Mouse (Mus musculus) liver, adult 2 months (tissue): ENCODE measurements around the gene Ncor1.

Source experiments
- CTCF ChIP-seq: fragments of 200-500 bp; IDR thresholded peaks from 2 replicates; pipeline ENCODE4 v1.5.1; 2011; ENCODE audit warnings: low read depth, low read length, control low read depth
- POLR2A ChIP-seq: fragments of 200-500 bp; IDR thresholded peaks from 2 replicates; pipeline ENCODE4 v1.6.1; 2011; ENCODE audit warnings: low read length, control low read depth; ENCODE audit not compliant: insufficient read depth; ENCODE audit errors: extremely low read depth

DNA sequence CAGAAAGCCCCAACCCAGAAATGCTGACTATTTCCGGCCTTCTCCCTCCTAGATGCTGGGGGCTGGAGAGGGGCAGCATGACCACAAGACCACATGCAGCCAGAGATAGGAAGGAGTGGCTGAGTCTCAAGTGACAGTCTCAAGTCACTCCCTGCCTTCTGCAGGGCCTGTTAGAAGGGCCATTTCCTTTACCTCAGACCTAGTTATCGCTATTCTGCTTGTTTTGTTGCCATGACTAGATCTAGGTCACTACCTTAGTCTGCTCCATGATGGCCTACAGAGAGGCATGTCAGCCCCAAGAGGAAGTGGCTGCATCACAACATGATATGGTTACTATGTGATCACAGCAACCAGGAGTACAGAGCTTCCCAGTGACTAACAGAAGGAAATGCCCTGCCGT, 8.2 kb upstream of the Ncor1 start:
- no peak for TF ChIP-seq POLR2A
- no peak for TF ChIP-seq CTCF
